8 mouse cellular contexts compared by ENCODE assay signal in genomic region chr10:80156752-80157053, GRCm38 (mm10). TPM values are rescaled to one million over a fixed set of nuclear protein-coding genes. Genes with fewer than 3 reads are reported as not detected.
DNase-seq lines count a peak whose midpoint lies in the region; ATAC-seq and TF ChIP-seq lines count a peak whose summit lies in the region.

No protein-coding gene starts in this region.

- H3K4me2 ChIP-seq in forebrain, postnatal 0 days (ENCODE audit: low read depth), result no peak overlapping the region
- H3K4me2 ChIP-seq in neural tube, embryonic 12.5 days (replicated peaks), result peak overlapping the region; percentile 22

- H3K27ac ChIP-seq in layer of hippocampus, adult 2 months, result peak overlapping the region; percentile 89
- H3K27ac ChIP-seq in forebrain, postnatal 0 days (ENCODE audit: low read depth, low read length), result peak overlapping the region; percentile 87
- 0 out of 2 replicates have a peak overlapping the region, but pooled peaks have one; percentile 57 for H3K27ac ChIP-seq in neural tube, embryonic 12.5 days

- 48% methylated on average over 7 of the region's 7 CpGs for WGBS in forebrain, postnatal 0 days
- 74% methylated on average over 7 of the region's 7 CpGs for WGBS in neural tube, embryonic 12.5 days

- ATAC-seq in forebrain, postnatal 0 days, result no peak
- no peak for ATAC-seq in neural tube, embryonic 12.5 days (ENCODE audit: low FRiP score, low read depth)

- H3K27me3 ChIP-seq in forebrain, postnatal 0 days (ENCODE audit: insufficient read depth, low read length), result no peaks in the 10 kb centered on the region
- no peaks in the 10 kb centered on the region for H3K27me3 ChIP-seq in neural tube, embryonic 12.5 days (replicated peaks)

- no peak for TF ChIP-seq CTCF in layer of hippocampus, adult 2 months (conservative IDR thresholded peaks at IDR 0.05)
- TF ChIP-seq CTCF in forebrain, postnatal 0 days (IDR thresholded peaks at IDR 0.05; ENCODE audit: low read depth), result no peak

- peaks cover 50% of the 10 kb centered on the region for H3K36me3 ChIP-seq in forebrain, postnatal 0 days (ENCODE audit: insufficient read depth)
- H3K36me3 ChIP-seq in neural tube, embryonic 12.5 days, result peaks cover 61% of the 10 kb centered on the region

- DNase-seq in layer of hippocampus, adult 2 months (ENCODE audit: low spot score in 2 of 2), result no peak
- no peak for DNase-seq in layer of hippocampus, adult 18-20 months (ENCODE audit: low spot score in 2 of 2)
- no peak for DNase-seq in forebrain, postnatal 0 days
- DNase-seq in kidney, postnatal 10 days, result peak; percentile 72
- DNase-seq in cerebellum, postnatal 36 days, result no peak
- no peak for DNase-seq in left cerebral cortex, adult 9 months (ENCODE audit: low spot score in 2 of 2)
- DNase-seq in adipocyte (ENCODE audit: low spot score), result no peak

- no peak overlapping the region; the same call in 1 of the 2 replicates for H3K4me3 ChIP-seq in layer of hippocampus, adult 2 months
- H3K4me3 ChIP-seq in forebrain, postnatal 0 days (ENCODE audit: low read depth, low read length), result no peak overlapping the region
- H3K4me3 ChIP-seq in neural tube, embryonic 12.5 days, result 0 out of 2 replicates have a peak overlapping the region, but pooled peaks have one; percentile 7

- no peaks in the 10 kb centered on the region for H3K9me3 ChIP-seq in forebrain, postnatal 0 days (ENCODE audit: low read length)
- H3K9me3 ChIP-seq in neural tube, embryonic 12.5 days, result no peaks in the 10 kb centered on the region

- peaks cover 24% of the 10 kb centered on the region for H3K4me1 ChIP-seq in forebrain, postnatal 0 days (ENCODE audit: insufficient read depth)
- peaks cover 95% of the 10 kb centered on the region for H3K4me1 ChIP-seq in neural tube, embryonic 12.5 days

- no peak overlapping the region for H3K9ac ChIP-seq in forebrain, postnatal 0 days
- H3K9ac ChIP-seq in neural tube, embryonic 12.5 days, result peak overlapping the region; percentile 19

RNA-seq across cellular contexts. Expression of gene Midn, which starts 8.6 kb away (rescaled TPM):
- total RNA-seq in layer of hippocampus, adult 2 months (2021), result 10 to 100 TPM; 53.1 to 54.5 TPM
- 10 to 100 TPM; 59.4 to 68.4 TPM for total RNA-seq in layer of hippocampus, adult 18-20 months (2021)
- total RNA-seq in forebrain, postnatal 0 days (2014; rRNA removed), result 91.5 and 120 TPM in 2 replicates
- 19.3 and 21.3 TPM in 2 replicates for polyA plus RNA-seq in forebrain, postnatal 0 days (2015; fragmentation: Nextera tagmentation; extraction: Ambion mirVana)
- 40.8 and 45.1 TPM in 2 replicates for polyA plus RNA-seq in neural tube, embryonic 12.5 days (2016; fragmentation: Nextera tagmentation; extraction: Ambion mirVana)

RNA-seq across cellular contexts. Expression of gene Cirbp, which starts 9.1 kb away (rescaled TPM):
- total RNA-seq in layer of hippocampus, adult 2 months (2021), result 100 to 1,000 TPM in 1 of 2 experiments, 10 to 100 TPM in 1; 88.3 to 103 TPM
- total RNA-seq in layer of hippocampus, adult 18-20 months (2021), result 10 to 100 TPM; 60.7 to 76.4 TPM
- 345 and 424 TPM in 2 replicates for total RNA-seq in forebrain, postnatal 0 days (2014; rRNA removed)
- 834 and 838 TPM in 2 replicates for polyA plus RNA-seq in forebrain, postnatal 0 days (2015; fragmentation: Nextera tagmentation; extraction: Ambion mirVana)
- polyA plus RNA-seq in neural tube, embryonic 12.5 days (2016; fragmentation: Nextera tagmentation; extraction: Ambion mirVana), result 262 and 273 TPM in 2 replicates

RNA-seq across cellular contexts. Expression of gene 1600002K03Rik, which starts 16.0 kb away (rescaled TPM):
- 1 to 10 TPM; 7.0 to 7.4 TPM for total RNA-seq in layer of hippocampus, adult 2 months (2021)
- total RNA-seq in layer of hippocampus, adult 18-20 months (2021), result 1 to 10 TPM; 6.4 to 6.5 TPM
- 4.2 and 5.0 TPM in 2 replicates for total RNA-seq in forebrain, postnatal 0 days (2014; rRNA removed)
- 5.0 and 6.0 TPM in 2 replicates for polyA plus RNA-seq in forebrain, postnatal 0 days (2015; fragmentation: Nextera tagmentation; extraction: Ambion mirVana)
- polyA plus RNA-seq in neural tube, embryonic 12.5 days (2016; fragmentation: Nextera tagmentation; extraction: Ambion mirVana), result 14.9 and 15.7 TPM in 2 replicates

RNA-seq across cellular contexts. Expression of gene Cbarp, which starts 16.1 kb away (rescaled TPM):
- total RNA-seq in layer of hippocampus, adult 2 months (2021), result 100 to 1,000 TPM; 331 to 341 TPM
- total RNA-seq in layer of hippocampus, adult 18-20 months (2021), result 100 to 1,000 TPM; 362 to 363 TPM
- total RNA-seq in forebrain, postnatal 0 days (2014; rRNA removed), result 114 and 151 TPM in 2 replicates
- 57.5 and 68.2 TPM in 2 replicates for polyA plus RNA-seq in forebrain, postnatal 0 days (2015; fragmentation: Nextera tagmentation; extraction: Ambion mirVana)
- polyA plus RNA-seq in neural tube, embryonic 12.5 days (2016; fragmentation: Nextera tagmentation; extraction: Ambion mirVana), result 26.5 and 27.3 TPM in 2 replicates

RNA-seq across cellular contexts. Expression of gene Atp5d, which starts 18.3 kb away (rescaled TPM):
- 100 to 1,000 TPM; 332 to 344 TPM for total RNA-seq in layer of hippocampus, adult 2 months (2021)
- 100 to 1,000 TPM; 354 to 359 TPM for total RNA-seq in layer of hippocampus, adult 18-20 months (2021)
- total RNA-seq in forebrain, postnatal 0 days (2014; rRNA removed), result 154 and 193 TPM in 2 replicates
- polyA plus RNA-seq in forebrain, postnatal 0 days (2015; fragmentation: Nextera tagmentation; extraction: Ambion mirVana), result 633 and 650 TPM in 2 replicates
- polyA plus RNA-seq in neural tube, embryonic 12.5 days (2016; fragmentation: Nextera tagmentation; extraction: Ambion mirVana), result 396 and 422 TPM in 2 replicates
